Mouse (Mus musculus) lung, adult 2 months (tissue): ENCODE measurements around the gene Cxcr1.

Experiments
- CTCF ChIP-seq: fragments of 200-500 bp; IDR thresholded peaks from 2 replicates; pipeline ENCODE4 v1.5.1; 2011; ENCODE audit warnings: mild to moderate bottlenecking, low read length, control low read depth; ENCODE audit not compliant: insufficient read depth
- POLR2A ChIP-seq: fragments of 200-500 bp; IDR thresholded peaks from 2 replicates; pipeline ENCODE4 v1.6.1; 2011; ENCODE audit warnings: low read depth, mild to moderate bottlenecking, control low read depth, low read length, borderline replicate concordance; ENCODE audit errors: extremely low read depth

DNA sequence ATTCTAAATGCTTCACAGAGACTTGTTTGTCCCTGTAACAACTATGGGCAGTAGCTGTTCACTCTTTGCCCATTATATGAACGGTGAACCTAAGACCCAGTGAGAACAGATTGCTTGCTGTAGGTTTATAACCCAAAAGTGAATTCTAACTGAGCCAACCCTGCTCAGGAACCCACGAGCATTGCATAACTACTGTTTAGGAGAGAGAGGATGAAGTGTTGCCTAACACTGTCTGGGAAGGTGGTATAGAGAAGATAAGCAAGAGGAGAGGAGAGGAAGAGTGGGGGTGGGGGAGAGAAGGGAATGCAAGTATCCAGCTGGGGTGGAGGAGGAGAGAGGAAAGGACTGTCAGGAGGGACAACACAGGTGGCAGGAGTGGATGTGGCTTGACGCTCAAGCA lies 43.3 kb downstream of the Cxcr1 start:
- TF ChIP-seq CTCF (no peak), POLR2A (no peak)
